Mouse (Mus musculus): ENCODE results near the gene Hhat.

GRCm38 (mm10) chr1:192502016-192502415 lies 269.0 kb downstream of the Hhat start:
- no peak for TF ChIP-seq EP300 (IDR thresholded peaks at IDR 0.05; ENCODE audit: insufficient read depth, low read depth, low read length)
- no peak for TF ChIP-seq CTCF (IDR thresholded peaks at IDR 0.05)
- no peak for TF ChIP-seq POLR2A (IDR thresholded peaks at IDR 0.05; ENCODE audit: insufficient read depth, low read depth, low read length)
